Mouse (Mus musculus) MEL (cell line): ENCODE measurements around the gene Lrrc8e. TPM values are rescaled to one million over a fixed set of nuclear protein-coding genes. Genes with fewer than 3 reads are reported as not detected.
A peak's percentile ranks its signal among the peaks of the same experiment; 100 is the strongest.

Experiments used
- DNase-seq: peaks from one replicate; pipeline ENCODE4 v3.0.0; 2011; ENCODE audit warnings: low read depth, low spot score
- H3K27ac ChIP-seq: 2 replicates; pipeline ENCODE4 v1.5.1; 2012; ENCODE audit warnings: low read depth, mild to moderate bottlenecking, control low read depth, low read length, moderate library complexity; ENCODE audit not compliant: control insufficient read depth
- H3K27me3 ChIP-seq, 2 experiments: fragments of 150-350 bp in 1 of 2; sonication (generic) in 1 of 2; 2 replicates each; pipeline ENCODE4 v1.6.1; 2012; ENCODE audit warnings: low read length in 2 of 2, mild to moderate bottlenecking in 2 of 2, improper control_type of control experiment in 1 of 2, moderate library complexity in 1 of 2; ENCODE audit not compliant: insufficient read depth in 2 of 2, control insufficient read depth in 1 of 2
- H3K36me3 ChIP-seq, 2 experiments: 2 replicates each; pipeline ENCODE4 v1.6.1; 2012 to 2014; ENCODE audit warnings: low read length in 2 of 2, improper control_type of control experiment in 1 of 2, inconsistent platforms in 1 of 2, mild to moderate bottlenecking in 1 of 2; ENCODE audit not compliant: insufficient read depth in 2 of 2, control insufficient read depth in 1 of 2
- H3K4me1 ChIP-seq, 2 experiments: fragments of 150-350 bp in 1 of 2; sonication (generic) in 1 of 2; 2 replicates each; pipeline ENCODE4 v1.6.1; 2012; ENCODE audit warnings: low read length in 2 of 2, improper control_type of control experiment in 1 of 2, mild to moderate bottlenecking in 1 of 2; ENCODE audit not compliant: insufficient read depth in 2 of 2, control insufficient read depth in 1 of 2
- H3K4me3 ChIP-seq, 2 experiments: fragments of 150-350 bp in 1 of 2; sonication (generic) in 1 of 2; 2 replicates each; pipeline ENCODE4 v1.5.1; 2012; ENCODE audit warnings: low read depth in 2 of 2, low read length in 2 of 2, mild to moderate bottlenecking in 2 of 2, moderate library complexity in 2 of 2, control low read depth in 1 of 2, improper control_type of control experiment in 1 of 2; ENCODE audit not compliant: control insufficient read depth in 1 of 2, insufficient read depth in 1 of 2
- H3K79me2 ChIP-seq: 2 replicates; pipeline ENCODE4 v1.6.1; 2012; ENCODE audit warnings: mild to moderate bottlenecking, low read length, moderate library complexity; ENCODE audit not compliant: control insufficient read depth, poor library complexity, insufficient read depth
- H3K9ac ChIP-seq: 2 replicates; pipeline ENCODE4 v1.6.1; 2012; ENCODE audit warnings: low read depth, mild to moderate bottlenecking, control low read depth, low read length, moderate library complexity; ENCODE audit not compliant: control insufficient read depth, poor library complexity, severe bottlenecking
- H3K9me3 ChIP-seq: fragments of 150-350 bp; sonication (generic); replicated peaks from 2 replicates; pipeline ENCODE4 v1.6.1; 2012; ENCODE audit warnings: mild to moderate bottlenecking, low read length, improper control_type of control experiment, moderate library complexity; ENCODE audit not compliant: insufficient read depth
- BHLHE40 ChIP-seq: IDR thresholded peaks from 2 replicates; pipeline ENCODE4 v1.6.1; 2012; ENCODE audit warnings: low read depth, mild to moderate bottlenecking, inconsistent platforms, low read length, improper control_type of control experiment, borderline replicate concordance
- CHD1 ChIP-seq: IDR thresholded peaks from 2 replicates; pipeline ENCODE4 v1.6.1; 2012; ENCODE audit warnings: low read depth, mild to moderate bottlenecking, inconsistent platforms, low read length, improper control_type of control experiment
- CHD2 ChIP-seq: IDR thresholded peaks from 2 replicates; pipeline ENCODE4 v1.6.1; 2011; ENCODE audit warnings: low read length, improper control_type of control experiment
- CTCF ChIP-seq, 3 experiments: IDR thresholded peaks in 2 of 3; conservative IDR thresholded peaks in 1 of 3; 2 replicates each; pipeline ENCODE4 v1.5.1; 2011 to 2012; ENCODE audit warnings: low read length in 3 of 3, low read depth in 2 of 3, mild to moderate bottlenecking in 2 of 3, improper control_type of control experiment in 1 of 3, inconsistent platforms in 1 of 3, mixed read lengths in 1 of 3, moderate library complexity in 1 of 3; ENCODE audit not compliant: control insufficient read depth in 1 of 3, insufficient read depth in 1 of 3, poor library complexity in 1 of 3, severe bottlenecking in 1 of 3
- E2F4 ChIP-seq: IDR thresholded peaks from 2 replicates; pipeline ENCODE4 v1.6.1; 2011; ENCODE audit warnings: low read depth, low read length, improper control_type of control experiment, borderline replicate concordance
- ELF1 ChIP-seq: IDR thresholded peaks from 2 replicates; pipeline ENCODE4 v1.6.1; 2014; ENCODE audit warnings: low read depth, mild to moderate bottlenecking, inconsistent platforms, low read length, improper control_type of control experiment, moderate library complexity
- EP300 ChIP-seq, 2 experiments: IDR thresholded peaks; 2 replicates each; pipeline ENCODE4 v1.6.1; 2011; ENCODE audit warnings: improper control_type of control experiment in 2 of 2, low read length in 2 of 2, low read depth in 1 of 2, mild to moderate bottlenecking in 1 of 2
- ETS1 ChIP-seq: IDR thresholded peaks from 2 replicates; pipeline ENCODE4 v1.6.1; 2012; ENCODE audit warnings: low read depth, mild to moderate bottlenecking, inconsistent platforms, low read length, improper control_type of control experiment, moderate library complexity
- GABPA ChIP-seq: IDR thresholded peaks from 2 replicates; pipeline ENCODE4 v1.6.1; 2012; ENCODE audit warnings: low read depth, mild to moderate bottlenecking, inconsistent platforms, low read length, improper control_type of control experiment, moderate library complexity
- GATA1 ChIP-seq: IDR thresholded peaks from 2 replicates; pipeline ENCODE4 v1.6.1; 2011; ENCODE audit warnings: low read depth, low read length, improper control_type of control experiment
- HCFC1 ChIP-seq: IDR thresholded peaks from 2 replicates; pipeline ENCODE4 v1.6.1; 2012; ENCODE audit warnings: low read depth, mild to moderate bottlenecking, inconsistent platforms, low read length, improper control_type of control experiment, moderate library complexity
- JUND ChIP-seq: IDR thresholded peaks from 2 replicates; pipeline ENCODE4 v1.6.1; 2011; ENCODE audit warnings: low read depth, mild to moderate bottlenecking, improper control_type of control experiment, low read length
- KAT2A ChIP-seq: conservative IDR thresholded peaks from 2 replicates; pipeline ENCODE4 v1.6.1; 2012; ENCODE audit warnings: low read depth, low read length, improper control_type of control experiment, inconsistent platforms
- MAFK ChIP-seq: IDR thresholded peaks from 2 replicates; pipeline ENCODE4 v1.6.1; 2011; ENCODE audit warnings: low read depth, mild to moderate bottlenecking, low read length, improper control_type of control experiment, borderline replicate concordance
- MAX ChIP-seq: IDR thresholded peaks from 2 replicates; pipeline ENCODE4 v1.6.1; 2011; ENCODE audit warnings: low read length, improper control_type of control experiment
- MAZ ChIP-seq: IDR thresholded peaks from 2 replicates; pipeline ENCODE4 v1.6.1; 2012; ENCODE audit warnings: low read depth, mild to moderate bottlenecking, inconsistent platforms, low read length, improper control_type of control experiment
- MYB ChIP-seq: IDR thresholded peaks from 2 replicates; pipeline ENCODE4 v1.6.1; 2011; ENCODE audit warnings: mild to moderate bottlenecking, low read depth, low read length, improper control_type of control experiment
- MYC ChIP-seq: IDR thresholded peaks from 2 replicates; pipeline ENCODE4 v1.6.1; 2011; ENCODE audit warnings: low read depth, mild to moderate bottlenecking, low read length, improper control_type of control experiment, moderate library complexity
- NELFE ChIP-seq: IDR thresholded peaks from 2 replicates; pipeline ENCODE4 v1.6.1; 2011; ENCODE audit warnings: low read depth, low read length, improper control_type of control experiment
- NRF1 ChIP-seq: IDR thresholded peaks from 2 replicates; pipeline ENCODE4 v1.6.1; 2014; ENCODE audit warnings: low read depth, mild to moderate bottlenecking, inconsistent platforms, low read length, improper control_type of control experiment, moderate library complexity; ENCODE audit not compliant: poor library complexity, insufficient read depth, severe bottlenecking
- POLR2A ChIP-seq, 2 experiments: IDR thresholded peaks; 2 replicates each; pipeline ENCODE4 v1.6.1; 2011 to 2012; ENCODE audit warnings: low read length in 2 of 2, mild to moderate bottlenecking in 2 of 2, control low read depth in 1 of 2, improper control_type of control experiment in 1 of 2, low read depth in 1 of 2, moderate library complexity in 1 of 2; ENCODE audit not compliant: control insufficient read depth in 1 of 2, insufficient read depth in 1 of 2, poor library complexity in 1 of 2
- POLR2AphosphoS2 ChIP-seq: IDR thresholded peaks from 2 replicates; pipeline ENCODE4 v1.6.1; 2011; ENCODE audit warnings: low read length, improper control_type of control experiment
- POLR2AphosphoS5 ChIP-seq: IDR thresholded peaks from 2 replicates; pipeline ENCODE4 v1.6.1; 2012; ENCODE audit warnings: low read depth, borderline replicate concordance, mild to moderate bottlenecking, inconsistent platforms, low read length, moderate library complexity, mixed read lengths
- RAD21 ChIP-seq: IDR thresholded peaks from 2 replicates; pipeline ENCODE4 v1.6.1; 2011; ENCODE audit warnings: mild to moderate bottlenecking, low read depth, low read length, improper control_type of control experiment
- RCOR1 ChIP-seq: IDR thresholded peaks from 2 replicates; pipeline ENCODE4 v1.6.1; 2012; ENCODE audit warnings: low read depth, mild to moderate bottlenecking, inconsistent platforms, low read length, improper control_type of control experiment
- SIN3A ChIP-seq: IDR thresholded peaks from 2 replicates; pipeline ENCODE4 v1.6.1; 2012; ENCODE audit warnings: low read length, improper control_type of control experiment, inconsistent platforms
- SMC3 ChIP-seq: IDR thresholded peaks from 2 replicates; pipeline ENCODE4 v1.6.1; 2011; ENCODE audit warnings: low read depth, low read length, improper control_type of control experiment
- TAL1 ChIP-seq: IDR thresholded peaks from 2 replicates; pipeline ENCODE4 v1.6.1; 2012; ENCODE audit warnings: mild to moderate bottlenecking, inconsistent platforms, low read length, moderate library complexity, mixed read lengths
- TBP ChIP-seq: IDR thresholded peaks from 2 replicates; pipeline ENCODE4 v1.8.0; 2011; ENCODE audit warnings: low read depth, low read length, improper control_type of control experiment
- TCF12 ChIP-seq: IDR thresholded peaks from 2 replicates; pipeline ENCODE4 v1.6.1; 2014; ENCODE audit warnings: low read depth, mild to moderate bottlenecking, inconsistent platforms, low read length, improper control_type of control experiment, moderate library complexity
- UBTF ChIP-seq: IDR thresholded peaks from 2 replicates; pipeline ENCODE4 v1.6.1; 2012; ENCODE audit warnings: low read depth, mild to moderate bottlenecking, inconsistent platforms, low read length, improper control_type of control experiment, moderate library complexity, borderline replicate concordance; ENCODE audit not compliant: insufficient read depth
- USF1 ChIP-seq: IDR thresholded peaks from 2 replicates; pipeline ENCODE4 v1.6.1; 2014; ENCODE audit warnings: low read depth, mild to moderate bottlenecking, inconsistent platforms, low read length, improper control_type of control experiment, moderate library complexity
- ZC3H11A ChIP-seq: IDR thresholded peaks from 2 replicates; pipeline ENCODE4 v1.6.1; 2012; ENCODE audit warnings: low read depth, mild to moderate bottlenecking, inconsistent platforms, low read length, improper control_type of control experiment
- ZKSCAN1 ChIP-seq: IDR thresholded peaks from 2 replicates; pipeline ENCODE4 v1.6.1; 2012; ENCODE audit warnings: low read depth, mild to moderate bottlenecking, inconsistent platforms, low read length, improper control_type of control experiment, moderate library complexity
- ZMIZ1 ChIP-seq: IDR thresholded peaks from 2 replicates; pipeline ENCODE4 v1.6.1; 2012; ENCODE audit warnings: low read depth, mild to moderate bottlenecking, inconsistent platforms, low read length, improper control_type of control experiment, moderate library complexity
- ZNF384 ChIP-seq: IDR thresholded peaks from 2 replicates; pipeline ENCODE4 v1.6.1; 2012; ENCODE audit warnings: low read depth, mild to moderate bottlenecking, inconsistent platforms, low read length, improper control_type of control experiment
- polyA plus RNA-seq, 2 experiments: library from polyadenylated mRNA; stranded (reverse) in 1 of 2; unstranded in 1 of 2; fragments of >175 nt in 1 of 2; fragments of >200 nt in 1 of 2; gene quantifications; 2 replicates each; pipeline versions ENCODE4 v1.2.1 to v1.2.4; 2012; ENCODE audit warnings: low replicate concordance in 2 of 2, low read depth in 1 of 2; ENCODE audit not compliant: insufficient read length in 2 of 2, insufficient read depth in 1 of 2, missing spikeins in 1 of 2
- total RNA-seq: library from RNA; depleted of rRNA; stranded (reverse); fragments of 300-350 nt; gene quantifications from 2 replicates; pipeline ENCODE4 v1.2.3, GENCODE M21; 2012

The Lrrc8e gene
- total and polyA plus RNA-seq, 3 experiments: 0.35 to 0.36 TPM; not detected in 1

GRCm38 (mm10) chr8:4250306-4250970, 23.8 kb downstream of the Lrrc8e start:
- Histone ChIP-seq H3K9me3 (no peaks in the 10 kb centered on the region), H3K36me3 (peaks cover 1 to 6% of the 10 kb centered on the region in 2 experiments; a peak in 3 of 4 replicates), H3K9ac (no peak overlapping the region), H3K27me3 (no peaks in the 10 kb centered on the region), H3K27ac (no peak overlapping the region), H3K4me1 (peaks cover 0 to 15% of the 10 kb centered on the region in 2 experiments; a peak in 2 of 4 replicates), H3K4me3 (no peak overlapping the region), H3K79me2 (peaks cover 1% of the 10 kb centered on the region)
- DNase-seq: peak; percentile 88
- TF ChIP-seq KAT2A (no peak), RCOR1 (no peak), TCF12 (no peak), ZC3H11A (peak; percentile 69), CTCF (IDR thresholded peaks at IDR 0.05 in 2 of 3, conservative IDR thresholded peaks at IDR 0.05 in 1 of 3; ENCODE audit: control insufficient read depth in 1 of 3, insufficient read depth in 1 of 3, low read depth in 2 of 3, low read length in 3 of 3, poor library complexity in 1 of 3, severe bottlenecking in 1 of 3) (peak; percentile 70 to 95 (median 89)), ZMIZ1 (no peak; the same call in 1 of the 2 replicates), TBP (no peak), RAD21 (peak; percentile 67), MYB (no peak), POLR2A (IDR thresholded peaks at IDR 0.05; ENCODE audit: control insufficient read depth in 1 of 2, insufficient read depth in 1 of 2, low read depth in 1 of 2, low read length in 2 of 2, poor library complexity in 1 of 2) (no peak), JUND (no peak), POLR2AphosphoS5 (no peak), SMC3 (peak; percentile 91), GATA1 (no peak), MAFK (no peak), E2F4 (no peak), HCFC1 (no peak), EP300 (IDR thresholded peaks at IDR 0.05; ENCODE audit: low read depth in 1 of 2, low read length in 2 of 2) (0 out of 4 replicates have a peak, but pooled peaks of 1 of the 2 experiments have one; percentile 13), MAZ (0 out of 2 replicates have a peak, but pooled peaks have one; percentile 22), GABPA (no peak), ELF1 (no peak), ZNF384 (no peak), SIN3A (peak; percentile 46; the same call in 1 of the 2 replicates), ETS1 (no peak), NELFE (no peak), CHD1 (no peak), MAX (no peak), POLR2AphosphoS2 (no peak; the same call in 1 of the 2 replicates), ZKSCAN1 (no peak), BHLHE40 (peak; percentile 27; the same call in 1 of the 2 replicates), CHD2 (0 out of 2 replicates have a peak, but pooled peaks have one; percentile 20), TAL1 (no peak), UBTF (no peak), MYC (no peak), USF1 (no peak), NRF1 (0 out of 2 replicates have a peak, but pooled peaks have one; percentile 20)
